Mouse (Mus musculus) erythroblast, adult 5-6 weeks (primary cell): ENCODE measurements around the gene Speer3. TPM values are rescaled to one million over a fixed set of nuclear protein-coding genes. Genes with fewer than 3 reads are reported as not detected.
"Not testable (repeated sequence)": the region's sequence is repeated elsewhere in the genome, so short reads cannot be mapped to it uniquely, and the experiment has no call there.

Source experiments
- ATAC-seq: replicated peaks from 2 replicates; pipeline ENCODE4 v1.8.0; 2016; ENCODE audit warnings: moderate number of reproducible peaks, mild to moderate bottlenecking, moderate TSS enrichment, inconsistent platforms; ENCODE audit not compliant: poor library complexity, low FRiP score, severe bottlenecking
- total RNA-seq, 2 experiments: library from RNA; stranded (forward) in 1 of 2; stranded (reverse) in 1 of 2; fragments of 150-400 nt in 1 of 2; fragments of 200-764, 138-1000 nt in 1 of 2; gene quantifications; 2 replicates each; pipeline versions ENCODE4 v1.2.3 to v1.2.4; 2015 to 2017; ENCODE audit warnings: low replicate concordance in 2 of 2

Gene Speer3
- total RNA-seq (2015; ENCODE audit: low replicate concordance) (not detected in 2 replicates), total RNA-seq (2017; ENCODE audit: low replicate concordance) (not detected in 2 replicates)

DNA sequence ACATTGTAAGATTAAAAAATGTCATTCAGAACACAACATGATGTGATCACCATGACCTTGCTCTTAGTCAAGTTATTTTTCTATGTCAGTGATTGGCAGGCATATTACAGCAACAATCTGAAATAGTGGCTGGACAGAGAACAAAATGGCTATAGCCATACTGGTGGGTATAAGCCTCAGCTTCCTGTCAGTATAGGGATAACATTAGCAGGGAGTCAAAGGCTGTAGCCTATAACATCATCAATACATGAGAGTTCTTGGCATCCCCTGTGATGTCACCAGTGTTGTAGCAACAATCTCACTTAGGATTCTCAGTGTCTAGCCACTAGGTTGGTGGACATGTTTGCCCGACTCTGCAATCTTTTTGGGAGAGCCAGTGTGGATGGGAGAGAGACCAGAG lies at the start of gene Speer3:
Speer3 (plus strand) TSS at position 301 of the 400 bp plus-strand sequence.
- ATAC-seq, result no peak

DNA sequence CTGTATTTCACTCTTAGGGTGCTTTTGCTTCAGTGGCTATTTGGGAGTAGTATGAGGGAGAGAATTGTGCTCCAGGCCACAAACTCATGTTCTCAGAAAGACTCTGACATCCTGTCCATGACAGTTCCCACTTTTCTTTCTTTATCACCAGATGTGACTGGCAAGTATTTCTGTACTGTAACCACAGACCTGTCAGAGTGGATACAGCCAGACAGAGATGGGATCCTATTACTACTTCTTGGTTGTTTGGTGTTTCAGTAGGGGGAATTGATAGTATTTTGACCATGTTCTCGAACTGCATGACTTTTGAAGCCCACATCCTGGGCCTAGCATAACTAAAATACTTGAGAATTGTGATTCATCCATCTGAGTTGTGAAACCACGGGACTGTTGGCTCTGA lies 19.1 kb downstream of the Speer3 start:
- ATAC-seq, result not testable (repeated sequence)

DNA sequence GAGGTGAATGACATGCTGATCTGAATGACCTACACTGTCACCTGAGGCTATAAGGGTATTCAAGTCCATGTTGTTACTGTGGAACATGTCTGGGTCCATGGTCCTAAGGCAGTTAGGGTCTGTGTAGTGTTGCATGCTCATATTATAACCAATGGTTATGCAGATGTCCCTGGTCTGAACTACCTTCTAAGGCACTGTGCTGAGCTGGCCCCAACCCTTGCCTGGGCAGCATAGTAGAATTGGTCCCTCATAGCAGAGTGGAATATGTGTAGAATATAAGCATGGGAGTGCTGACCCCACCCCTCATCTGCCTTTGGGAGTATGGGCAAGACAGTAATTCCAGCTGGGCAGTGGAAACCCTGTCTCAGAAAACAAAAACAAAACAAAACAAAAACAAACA lies 33.7 kb downstream of the Speer3 start:
- ATAC-seq, result no peak

DNA sequence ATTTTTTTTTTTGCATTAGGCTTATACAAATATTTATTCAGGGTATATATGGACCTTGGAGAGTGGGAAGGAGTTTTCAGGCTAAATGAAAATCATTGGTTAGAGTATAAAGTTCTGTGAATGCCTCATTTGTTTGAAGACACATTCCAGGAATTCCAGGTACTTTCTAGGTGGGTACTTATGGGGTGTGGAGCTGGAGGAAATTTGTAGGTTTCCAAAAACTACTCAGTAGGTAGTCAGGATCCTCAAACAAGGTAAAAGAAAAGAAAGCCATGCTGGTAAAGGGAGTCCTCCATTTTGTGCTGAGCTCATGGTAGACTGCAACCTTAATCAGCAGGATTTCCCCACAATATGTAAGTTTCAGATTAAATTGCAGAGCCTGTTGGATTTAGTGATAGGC lies 35.3 kb downstream of the Speer3 start:
- no peak for ATAC-seq

DNA sequence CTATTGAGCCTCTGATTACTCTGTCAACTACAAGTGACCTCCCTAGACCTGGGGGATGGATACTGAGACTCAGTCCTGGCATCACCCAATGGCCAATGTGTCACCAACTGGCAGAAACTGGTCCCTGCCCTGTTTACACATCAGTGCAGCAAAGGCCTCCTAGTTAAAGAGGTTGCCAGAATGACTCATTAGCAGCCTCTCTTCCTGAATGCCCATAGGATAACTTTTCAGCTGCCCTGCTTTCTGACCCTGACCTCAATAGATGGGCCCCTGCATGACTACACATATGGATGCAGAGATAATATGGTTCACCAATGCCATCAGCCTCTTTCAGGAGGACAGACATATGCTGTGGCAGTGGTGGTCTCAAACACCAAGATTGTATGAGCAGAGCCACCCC lies 52.9 kb downstream of the Speer3 start:
- ATAC-seq, result no peak

Other genes with a start within 250 kb of the Speer3 start
- not detected in 2 replicates for gene Sema3e, start 233.7 kb downstream of the Speer3 start, total RNA-seq (2015; ENCODE audit: low replicate concordance)
- gene Sema3e, start 233.7 kb downstream of the Speer3 start, total RNA-seq (2017; ENCODE audit: low replicate concordance), result not detected in 2 replicates